Mouse (Mus musculus) forebrain, embryonic 14.5 days (tissue): ENCODE measurements around the gene Dydc1. TPM values are rescaled to one million over a fixed set of nuclear protein-coding genes. Genes with fewer than 3 reads are reported as not detected.
A peak's percentile ranks its signal among the peaks of the same experiment; 100 is the strongest.

Experiments used
- ATAC-seq: fragments of 200-750 bp; cut with Nextera tagmentation; 2 replicates; pipeline ENCODE4 v1.8.0; 2017; ENCODE audit warnings: mild to moderate bottlenecking, moderate library complexity
- DNase-seq: peaks from one replicate; pipeline ENCODE4 v3.0.0-alpha.2; 2015; ENCODE audit warnings: low spot score
- H3K27ac ChIP-seq: fragments of 300-500 bp; sonication (generic); 2 replicates; pipeline ENCODE4 v1.5.1; 2014; ENCODE audit warnings: low read depth, mild to moderate bottlenecking, control low read depth, low read length, moderate library complexity
- H3K27me3 ChIP-seq: fragments of 300-500 bp; sonication (generic); replicated peaks from 2 replicates; pipeline ENCODE4 v1.6.1; 2014; ENCODE audit warnings: low read length, control low read depth, mixed read lengths; ENCODE audit not compliant: control insufficient read depth, insufficient read depth
- H3K36me3 ChIP-seq: fragments of 300-500 bp; sonication (generic); 2 replicates; pipeline ENCODE4 v1.6.1; 2014; ENCODE audit warnings: low read length, control low read depth; ENCODE audit not compliant: control insufficient read depth, insufficient read depth
- H3K4me1 ChIP-seq: fragments of 300-500 bp; sonication (generic); 2 replicates; pipeline ENCODE4 v1.6.1; 2014; ENCODE audit warnings: antibody characterized with exemption, low read length, control low read depth; ENCODE audit not compliant: control insufficient read depth, insufficient read depth
- H3K4me2 ChIP-seq: fragments of 300-500 bp; sonication (generic); 2 replicates; pipeline ENCODE4 v1.6.1; 2014; ENCODE audit warnings: mild to moderate bottlenecking, control low read depth, low read length
- H3K4me3 ChIP-seq: fragments of 300-500 bp; sonication (generic); 2 replicates; pipeline ENCODE4 v1.5.1; 2014; ENCODE audit warnings: low read depth, low read length, control low read depth
- H3K9ac ChIP-seq: fragments of 300-500 bp; sonication (generic); 2 replicates; pipeline ENCODE4 v1.6.1; 2014; ENCODE audit warnings: mild to moderate bottlenecking, low read length, control low read depth, moderate library complexity
- H3K9me3 ChIP-seq: fragments of 300-500 bp; sonication (generic); replicated peaks from 2 replicates; pipeline ENCODE4 v1.6.1; 2016; ENCODE audit warnings: low read length, control low read depth, mixed read lengths; ENCODE audit not compliant: control insufficient read depth
- WGBS: fragments of 180-500 bp; shearing (Covaris S2); extraction: QIAGEN DNeasy Blood & Tissue Kit; methylation state at CpG from one replicate; pipeline ENCODE4 v1.1.7; 2014; 5-methylcytosine and 5-hydroxymethylcytosine counted together
- polyA plus RNA-seq: library from polyadenylated mRNA; unstranded; fragments of >200 nt; fragmentation: Nextera tagmentation; extraction: Ambion mirVana; gene quantifications from 2 replicates; pipeline ENCODE4 v1.2.1, GENCODE M21; 2014

Dydc1 gene
- polyA plus RNA-seq, 1 experiment from 2014 or later, result 0.18 TPM

DNA sequence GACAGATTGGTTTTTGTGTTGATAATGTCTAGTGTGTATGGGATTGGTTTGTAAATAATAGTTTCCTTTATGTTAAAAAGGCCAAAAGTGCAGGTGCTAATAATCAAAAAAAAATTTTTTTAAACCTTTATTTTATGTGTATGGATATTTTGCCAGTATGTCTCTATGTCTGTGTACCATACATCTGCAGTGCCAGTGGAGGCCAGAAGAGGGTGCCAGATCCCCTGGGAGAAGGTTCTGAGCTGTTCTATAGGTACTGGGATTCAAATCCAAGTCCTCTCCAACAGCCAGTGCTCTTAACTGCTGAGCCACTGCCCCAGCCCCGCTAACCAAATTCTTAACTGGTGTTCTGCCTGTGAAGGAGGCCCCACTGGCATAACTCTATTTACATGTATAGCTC is 14.8 kb downstream of the Dydc1 start:
- no peak overlapping the region for H3K4me3 ChIP-seq
- H3K9ac ChIP-seq, result no peak overlapping the region
- no peak overlapping the region for H3K4me2 ChIP-seq
- H3K9me3 ChIP-seq, result no peaks in the 10 kb centered on the region
- H3K27ac ChIP-seq, result no peak overlapping the region
- DNase-seq (peak; percentile 17), ATAC-seq (no peak)
- no peaks in the 10 kb centered on the region for H3K36me3 ChIP-seq
- WGBS, result 95% methylated on average over 1 of the region's 1 CpGs
- no peaks in the 10 kb centered on the region for H3K27me3 ChIP-seq
- H3K4me1 ChIP-seq, result no peaks in the 10 kb centered on the region

DNA sequence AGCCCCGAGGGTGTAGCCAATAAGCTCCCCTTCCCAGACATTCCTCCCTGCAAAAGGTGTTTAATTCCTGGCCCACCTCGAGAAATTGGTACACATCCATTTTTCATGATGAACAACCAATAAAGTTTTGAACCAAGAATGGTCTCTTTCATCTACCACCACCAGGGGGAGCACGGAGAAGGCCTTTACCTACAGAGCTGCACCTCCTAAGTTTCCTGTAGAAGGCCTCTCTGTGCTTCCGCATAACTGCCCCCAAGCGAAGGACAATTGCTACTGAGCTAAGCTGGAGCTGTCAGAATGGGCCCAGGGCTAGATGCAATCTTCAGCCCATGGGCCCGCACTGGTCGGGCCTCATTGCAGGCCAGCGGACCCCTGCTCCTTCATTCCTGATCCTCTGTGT is 18.1 kb downstream of the Dydc1 start:
- Histone ChIP-seq H3K9me3 (no peaks in the 10 kb centered on the region), H3K27me3 (no peaks in the 10 kb centered on the region), H3K4me1 (no peaks in the 10 kb centered on the region), H3K9ac (no peak overlapping the region), H3K4me2 (no peak overlapping the region), H3K27ac (no peak overlapping the region), H3K36me3 (no peaks in the 10 kb centered on the region), H3K4me3 (no peak overlapping the region)
- WGBS, result 48% methylated on average over 8 of the region's 8 CpGs
- ATAC-seq (no peak), DNase-seq (peak; percentile 11)

DNA sequence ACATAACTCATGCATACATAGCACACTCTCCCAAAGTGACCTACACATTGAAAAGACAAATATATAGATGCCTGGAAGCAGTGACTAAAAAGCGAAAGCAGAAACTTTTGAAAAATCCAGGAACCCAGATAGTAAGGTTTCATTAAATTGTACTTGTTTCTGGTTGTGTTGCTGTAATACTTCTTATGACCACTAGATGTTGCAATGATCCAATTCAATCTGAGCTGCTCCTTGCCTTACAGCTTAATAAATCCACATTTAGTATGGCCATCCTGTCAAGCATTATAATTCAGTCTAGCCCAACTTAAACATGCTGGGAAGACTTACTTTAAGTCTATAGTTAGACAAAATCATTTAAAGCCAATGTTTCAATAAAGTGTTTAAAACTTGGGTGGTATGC is 21.4 kb downstream of the Dydc1 start:
- no peaks in the 10 kb centered on the region for H3K36me3 ChIP-seq
- no peaks in the 10 kb centered on the region for H3K4me1 ChIP-seq
- no peaks in the 10 kb centered on the region for H3K27me3 ChIP-seq
- no peaks in the 10 kb centered on the region for H3K9me3 ChIP-seq
- H3K4me2 ChIP-seq, result no peak overlapping the region
- 56% methylated on average over 1 of the region's 1 CpGs for WGBS
- no peak overlapping the region for H3K27ac ChIP-seq
- ATAC-seq (no peak), DNase-seq (peak; percentile 41)
- H3K9ac ChIP-seq, result no peak overlapping the region
- no peak overlapping the region for H3K4me3 ChIP-seq

DNA sequence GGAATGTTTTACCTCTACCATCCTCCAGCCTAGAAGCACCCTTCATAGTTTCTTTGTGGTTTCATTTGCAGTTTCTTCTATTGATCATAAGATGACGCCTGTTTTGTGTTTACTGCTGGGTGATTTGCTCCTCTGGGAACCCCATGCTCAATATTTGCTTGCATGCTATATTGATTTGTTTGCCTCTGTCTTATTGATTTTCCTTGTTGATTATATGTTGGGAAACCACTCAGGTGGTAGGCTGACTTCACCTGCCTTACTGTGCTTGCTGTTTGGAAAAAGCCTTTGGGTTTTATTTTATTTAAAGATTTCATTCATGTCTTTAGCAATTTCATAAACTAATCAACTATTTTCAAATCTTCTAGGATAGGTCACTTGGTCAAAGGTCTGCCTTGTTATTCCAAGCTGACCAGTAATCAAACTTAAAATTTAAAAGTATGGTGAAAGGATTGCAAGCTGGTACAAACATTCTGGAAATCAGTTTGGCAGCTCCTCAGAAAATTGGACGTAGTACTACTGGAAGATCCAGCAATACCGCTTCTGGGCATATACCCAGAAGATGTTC is 23.7 kb downstream of the Dydc1 start:
- no peak overlapping the region for H3K4me2 ChIP-seq
- no peak overlapping the region for H3K27ac ChIP-seq
- no peak overlapping the region for H3K9ac ChIP-seq
- no peaks in the 10 kb centered on the region for H3K27me3 ChIP-seq
- WGBS, result 85% methylated on average over 3 of the region's 3 CpGs
- ATAC-seq, result no peak
- no peaks in the 10 kb centered on the region for H3K36me3 ChIP-seq
- H3K4me3 ChIP-seq, result no peak overlapping the region
- DNase-seq, result no peak
- H3K9me3 ChIP-seq, result no peaks in the 10 kb centered on the region
- H3K4me1 ChIP-seq, result no peaks in the 10 kb centered on the region

DNA sequence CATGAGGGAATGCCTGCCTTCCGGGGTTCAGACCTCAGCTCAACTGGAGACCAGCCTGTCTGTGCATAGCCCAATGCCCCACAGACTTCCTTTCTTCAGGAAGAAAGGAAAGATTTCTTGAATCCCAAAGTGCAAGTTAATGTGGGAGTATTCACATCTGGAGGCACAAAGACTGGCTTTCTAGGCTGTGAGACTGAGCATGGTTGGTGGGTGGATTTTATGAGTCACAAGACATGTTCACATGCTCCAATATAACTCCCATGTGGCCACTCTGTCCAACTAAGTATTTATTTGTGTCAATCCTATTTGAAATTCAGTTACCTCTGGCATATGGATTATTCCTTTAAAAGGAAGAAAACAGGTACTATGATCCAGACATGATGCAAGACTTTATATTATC is 26.0 kb downstream of the Dydc1 start:
- no peak for ATAC-seq
- no peak overlapping the region for H3K9ac ChIP-seq
- H3K27me3 ChIP-seq, result no peaks in the 10 kb centered on the region
- DNase-seq, result no peak
- no peak overlapping the region for H3K27ac ChIP-seq
- H3K4me1 ChIP-seq, result no peaks in the 10 kb centered on the region
- no peak overlapping the region for H3K4me3 ChIP-seq
- no peaks in the 10 kb centered on the region for H3K9me3 ChIP-seq
- WGBS, result 94% methylated on average over 1 of the region's 1 CpGs
- H3K4me2 ChIP-seq, result no peak overlapping the region
- no peaks in the 10 kb centered on the region for H3K36me3 ChIP-seq

DNA sequence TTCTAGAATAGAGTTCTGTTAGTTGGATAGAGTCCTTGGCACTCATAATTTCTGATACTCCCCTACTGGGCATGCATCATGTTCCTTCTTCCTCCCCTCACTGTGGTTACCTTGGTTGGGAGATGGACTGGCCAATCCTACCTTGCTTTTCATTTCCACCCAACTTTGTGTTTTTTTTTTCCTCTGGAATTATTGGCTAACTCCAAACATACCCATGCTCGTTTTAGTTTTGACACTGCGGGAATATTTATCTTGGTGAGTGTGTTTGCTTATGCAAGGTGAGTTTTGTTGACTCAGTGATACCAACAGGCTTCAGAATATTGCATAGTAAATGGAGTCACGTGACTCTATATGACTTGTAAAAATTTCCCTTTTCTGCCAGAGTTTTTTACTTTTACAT is 28.0 kb downstream of the Dydc1 start:
- H3K4me1 ChIP-seq, result no peaks in the 10 kb centered on the region
- no peak for DNase-seq
- H3K9ac ChIP-seq, result no peak overlapping the region
- H3K4me2 ChIP-seq, result no peak overlapping the region
- no peaks in the 10 kb centered on the region for H3K36me3 ChIP-seq
- H3K27ac ChIP-seq, result no peak overlapping the region
- ATAC-seq, result no peak
- H3K4me3 ChIP-seq, result no peak overlapping the region
- WGBS, result 85% methylated on average over 3 of the region's 3 CpGs
- H3K27me3 ChIP-seq, result no peaks in the 10 kb centered on the region
- H3K9me3 ChIP-seq, result no peaks in the 10 kb centered on the region

DNA sequence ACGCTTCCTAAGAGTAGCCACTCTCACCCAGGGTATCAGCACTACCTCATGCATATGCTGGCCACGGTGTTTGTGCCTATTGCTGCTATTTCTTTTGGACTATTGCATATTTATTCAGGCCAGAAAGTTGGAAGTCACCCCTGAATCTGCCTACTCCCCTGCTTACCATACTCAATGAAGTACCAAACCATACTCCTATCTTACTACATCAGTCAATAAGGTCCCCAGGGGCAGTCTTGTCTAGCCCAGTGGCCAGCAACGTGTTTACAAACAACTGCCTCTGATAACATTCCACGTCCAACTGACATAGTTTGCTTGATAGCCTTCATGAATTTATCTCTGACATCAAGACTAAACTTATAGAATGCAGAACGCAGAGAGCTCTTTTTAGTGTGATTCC is 28.5 kb downstream of the Dydc1 start:
- H3K9me3 ChIP-seq, result no peaks in the 10 kb centered on the region
- H3K27ac ChIP-seq, result no peak overlapping the region
- ATAC-seq (no peak), DNase-seq (no peak)
- H3K4me2 ChIP-seq, result no peak overlapping the region
- 88% methylated on average over 5 of the region's 5 CpGs for WGBS
- H3K36me3 ChIP-seq, result no peaks in the 10 kb centered on the region
- H3K4me1 ChIP-seq, result no peaks in the 10 kb centered on the region
- no peaks in the 10 kb centered on the region for H3K27me3 ChIP-seq
- no peak overlapping the region for H3K4me3 ChIP-seq
- H3K9ac ChIP-seq, result no peak overlapping the region

DNA sequence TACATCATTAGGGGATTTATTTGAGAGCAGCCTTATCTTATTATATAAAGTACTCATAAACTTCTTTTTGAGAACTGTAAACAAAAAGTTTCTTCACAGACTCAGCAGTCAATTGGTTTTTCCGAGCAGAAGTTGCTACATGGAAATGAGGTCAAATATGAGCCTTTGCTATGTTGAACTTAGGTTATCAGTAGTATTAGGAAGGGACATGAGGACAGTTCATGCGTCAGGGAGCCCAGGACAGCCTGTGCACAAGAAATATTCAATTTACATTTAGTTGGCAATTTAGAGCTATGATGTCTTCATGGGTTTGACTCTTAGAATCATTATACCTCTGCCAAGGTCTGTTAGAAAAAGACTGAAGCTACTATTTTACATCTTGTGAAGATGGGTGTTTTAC is 29.6 kb downstream of the Dydc1 start:
- H3K36me3 ChIP-seq, result no peaks in the 10 kb centered on the region
- no peaks in the 10 kb centered on the region for H3K4me1 ChIP-seq
- DNase-seq (no peak), ATAC-seq (no peak)
- H3K9ac ChIP-seq, result no peak overlapping the region
- no peaks in the 10 kb centered on the region for H3K9me3 ChIP-seq
- H3K27ac ChIP-seq, result no peak overlapping the region
- no peaks in the 10 kb centered on the region for H3K27me3 ChIP-seq
- no peak overlapping the region for H3K4me3 ChIP-seq
- WGBS, result 86% methylated on average over 2 of the region's 2 CpGs
- no peak overlapping the region for H3K4me2 ChIP-seq

DNA sequence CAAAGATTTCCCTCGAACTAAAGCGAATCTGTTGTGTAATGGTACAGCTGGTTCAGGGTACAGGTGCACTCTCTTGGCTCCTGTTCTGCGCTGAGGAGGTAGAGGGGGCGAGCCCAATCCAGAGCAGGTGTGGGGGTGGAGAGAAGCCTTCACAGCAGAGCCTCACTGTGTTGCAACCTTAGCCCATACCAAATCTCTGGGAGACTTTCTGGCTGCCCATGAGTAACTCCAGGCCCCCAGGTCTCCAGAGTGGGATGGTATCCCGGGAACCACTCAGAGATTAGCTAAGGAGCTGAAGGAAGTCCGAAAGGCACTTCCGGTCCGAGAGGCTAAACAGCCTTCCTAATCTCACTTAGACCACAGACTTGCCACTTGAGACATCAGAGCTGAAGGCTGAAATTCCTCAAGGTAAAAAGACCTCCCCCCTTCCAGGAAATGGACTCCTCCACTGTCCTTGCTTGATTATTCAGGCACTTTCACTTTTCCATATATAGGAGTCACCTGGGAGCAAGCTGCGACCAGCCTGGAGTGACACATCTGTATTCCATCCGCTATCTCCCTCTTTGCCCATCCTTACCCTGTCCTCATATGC is 32.2 kb downstream of the Dydc1 start, which contains the start of gene Mat1a:
Gene Mat1a, plus strand, starts transcription at position 183 of the 592 bp plus-strand sequence.
- ATAC-seq (no peak), DNase-seq (no peak)

More for the DNA sequence above, 32.2 kb downstream of the Dydc1 start, which contains the start of gene Mat1a:
- 73% methylated on average over 10 of the region's 10 CpGs for WGBS
- Histone ChIP-seq H3K4me2 (no peak within 1 kb of the TSS), H3K9ac (no peak within 1 kb of the TSS), H3K27ac (no peak within 1 kb of the TSS), H3K4me1 (no peaks in the 10 kb centered on the region), H3K36me3 (no peaks in the 10 kb centered on the region), H3K27me3 (no peaks in the 10 kb centered on the region), H3K9me3 (no peaks in the 10 kb centered on the region), H3K4me3 (no peak within 1 kb of the TSS)
